Mouse (Mus musculus) hindbrain, embryonic 14.5 days (tissue): Measurements from ENCODE around the gene Gatd1. TPM values are rescaled to one million over a fixed set of nuclear protein-coding genes. Genes with fewer than 3 reads are reported as not detected.

Experiments
- ATAC-seq: fragments of 200-750 bp; cut with Nextera tagmentation; 2 replicates; pipeline ENCODE4 v1.8.0; 2017; ENCODE audit warnings: moderate number of reproducible peaks, mild to moderate bottlenecking, moderate TSS enrichment, moderate library complexity; ENCODE audit not compliant: low FRiP score
- DNase-seq: peaks from one replicate; pipeline ENCODE4 v3.0.0-alpha.2; 2015; ENCODE audit warnings: low spot score
- H3K27ac ChIP-seq: fragments of 300-500 bp; sonication (generic); 2 replicates; pipeline ENCODE4 v1.5.1; 2014; ENCODE audit warnings: mild to moderate bottlenecking, moderate library complexity
- H3K27me3 ChIP-seq: fragments of 300-500 bp; sonication (generic); 2 replicates; pipeline ENCODE4 v1.6.1; 2014; ENCODE audit warnings: mild to moderate bottlenecking, low read length, mixed read lengths; ENCODE audit not compliant: control insufficient read depth, insufficient read depth
- H3K36me3 ChIP-seq: fragments of 300-500 bp; sonication (generic); replicated peaks from 2 replicates; pipeline ENCODE4 v1.6.1; 2014; ENCODE audit not compliant: control insufficient read depth, insufficient read depth
- H3K4me1 ChIP-seq: fragments of 300-500 bp; sonication (generic); replicated peaks from 2 replicates; pipeline ENCODE4 v1.6.1; 2014; ENCODE audit warnings: antibody characterized with exemption, low read length, mixed read lengths; ENCODE audit not compliant: control insufficient read depth, insufficient read depth
- H3K4me2 ChIP-seq: fragments of 300-500 bp; sonication (generic); replicated peaks from 2 replicates; pipeline ENCODE4 v1.6.1; 2014; ENCODE audit warnings: mild to moderate bottlenecking, moderate library complexity
- H3K4me3 ChIP-seq: fragments of 300-500 bp; sonication (generic); replicated peaks from 2 replicates; pipeline ENCODE4 v1.5.1; 2014; ENCODE audit warnings: mild to moderate bottlenecking, low read length
- H3K9ac ChIP-seq: fragments of 300-500 bp; sonication (generic); 2 replicates; pipeline ENCODE4 v1.6.1; 2014
- H3K9me3 ChIP-seq: fragments of 300-500 bp; sonication (generic); 2 replicates; pipeline ENCODE4 v1.6.1; 2016; ENCODE audit warnings: low read length; ENCODE audit not compliant: control insufficient read depth
- WGBS: fragments of 180-500 bp; shearing (Covaris S2); extraction: QIAGEN DNeasy Blood & Tissue Kit; methylation state at CpG from one replicate; pipeline ENCODE4 v1.1.7; 2014; 5-methylcytosine and 5-hydroxymethylcytosine counted together
- polyA plus RNA-seq: library from polyadenylated mRNA; unstranded; fragments of >200 nt; fragmentation: Nextera tagmentation; extraction: Ambion mirVana; gene quantifications from 2 replicates; pipeline ENCODE4 v1.2.1, GENCODE M21; 2014

Gene Gatd1
- polyA plus RNA-seq, 1 experiment from 2014 or later: 43.4 TPM

GRCm38 (mm10) chr7:141387807-141388486, 26.0 kb downstream of the Gatd1 start:
- Histone ChIP-seq H3K9me3 (no peaks in the 10 kb centered on the region), H3K27me3 (no peaks in the 10 kb centered on the region), H3K4me2 (no peak overlapping the region), H3K27ac (no peak overlapping the region), H3K36me3 (no peaks in the 10 kb centered on the region), H3K9ac (no peak overlapping the region), H3K4me1 (peaks cover 9% of the 10 kb centered on the region), H3K4me3 (no peak overlapping the region)
- 54% methylated on average over 2 of the region's 2 CpGs for WGBS
- ATAC-seq: no peak
- no peak for DNase-seq

- no peak overlapping the region for H3K9ac ChIP-seq
- H3K9me3 ChIP-seq: no peaks in the 10 kb centered on the region
- no peaks in the 10 kb centered on the region for H3K4me1 ChIP-seq
- ATAC-seq (no peak), DNase-seq (no peak)
- H3K36me3 ChIP-seq: no peaks in the 10 kb centered on the region
- H3K4me3 ChIP-seq: no peak overlapping the region
- no peak overlapping the region for H3K27ac ChIP-seq
- no peak overlapping the region for H3K4me2 ChIP-seq
- WGBS: 83% methylated on average over 4 of the region's 4 CpGs
- no peaks in the 10 kb centered on the region for H3K27me3 ChIP-seq
Observed at GRCm38 (mm10) chr7:141381068-141381835, 32.7 kb downstream of the Gatd1 start.

GRCm38 (mm10) chr7:141379584-141379983, 34.4 kb downstream of the Gatd1 start:
- 63% methylated on average over 4 of the region's 4 CpGs for WGBS
- no peak for DNase-seq

GRCm38 (mm10) chr7:141374399-141374798, 39.5 kb downstream of the Gatd1 start:
- Histone ChIP-seq H3K4me3 (no peak overlapping the region), H3K4me1 (no peaks in the 10 kb centered on the region), H3K4me2 (no peak overlapping the region), H3K36me3 (no peaks in the 10 kb centered on the region), H3K27ac (no peak overlapping the region), H3K9ac (no peak overlapping the region), H3K9me3 (no peaks in the 10 kb centered on the region), H3K27me3 (no peaks in the 10 kb centered on the region)
- DNase-seq (no peak), ATAC-seq (no peak)

More at GRCm38 (mm10) chr7:141379584-141379983, 34.4 kb downstream of the Gatd1 start:
- H3K9me3 ChIP-seq: no peaks in the 10 kb centered on the region
- H3K27me3 ChIP-seq: no peaks in the 10 kb centered on the region
- no peaks in the 10 kb centered on the region for H3K4me1 ChIP-seq
- H3K4me2 ChIP-seq: no peak overlapping the region
- ATAC-seq: no peak
- H3K36me3 ChIP-seq: no peaks in the 10 kb centered on the region
- no peak overlapping the region for H3K27ac ChIP-seq
- no peak overlapping the region for H3K9ac ChIP-seq
- no peak overlapping the region for H3K4me3 ChIP-seq

GRCm38 (mm10) chr7:141373611-141374010, 40.3 kb downstream of the Gatd1 start:
- Histone ChIP-seq H3K27ac (no peak overlapping the region), H3K27me3 (no peaks in the 10 kb centered on the region), H3K36me3 (no peaks in the 10 kb centered on the region), H3K9me3 (no peaks in the 10 kb centered on the region), H3K4me2 (no peak overlapping the region), H3K4me3 (no peak overlapping the region), H3K9ac (no peak overlapping the region), H3K4me1 (no peaks in the 10 kb centered on the region)
- no peak for DNase-seq
- WGBS: 24% methylated on average over 6 of the region's 6 CpGs
- no peak for ATAC-seq

- Histone ChIP-seq H3K9ac (no peak overlapping the region), H3K36me3 (no peaks in the 10 kb centered on the region), H3K4me3 (no peak overlapping the region), H3K27me3 (no peaks in the 10 kb centered on the region), H3K9me3 (no peaks in the 10 kb centered on the region), H3K4me2 (no peak overlapping the region), H3K4me1 (no peaks in the 10 kb centered on the region), H3K27ac (no peak overlapping the region)
- DNase-seq: no peak
- 76% methylated on average over 6 of the region's 6 CpGs for WGBS
- ATAC-seq: no peak
Observed at GRCm38 (mm10) chr7:141371942-141372595, 41.9 kb downstream of the Gatd1 start.

- ATAC-seq (no peak), DNase-seq (no peak)
- no peak overlapping the region for H3K27ac ChIP-seq
- H3K4me1 ChIP-seq: no peaks in the 10 kb centered on the region
- no peak overlapping the region for H3K4me2 ChIP-seq
- no peaks in the 10 kb centered on the region for H3K27me3 ChIP-seq
- 70% methylated on average over 5 of the region's 5 CpGs for WGBS
- H3K4me3 ChIP-seq: no peak overlapping the region
- no peaks in the 10 kb centered on the region for H3K9me3 ChIP-seq
- no peak overlapping the region for H3K9ac ChIP-seq
- H3K36me3 ChIP-seq: no peaks in the 10 kb centered on the region
Observed at GRCm38 (mm10) chr7:141369918-141370317, 44.0 kb downstream of the Gatd1 start.

- no peak overlapping the region for H3K4me2 ChIP-seq
- H3K27ac ChIP-seq: no peak overlapping the region
- DNase-seq: no peak
- H3K4me1 ChIP-seq: no peaks in the 10 kb centered on the region
- H3K9me3 ChIP-seq: no peaks in the 10 kb centered on the region
- no peaks in the 10 kb centered on the region for H3K27me3 ChIP-seq
- ATAC-seq: no peak
- no peak overlapping the region for H3K4me3 ChIP-seq
- 82% methylated on average over 4 of the region's 4 CpGs for WGBS
- no peaks in the 10 kb centered on the region for H3K36me3 ChIP-seq
- no peak overlapping the region for H3K9ac ChIP-seq
Observed at GRCm38 (mm10) chr7:141367358-141367757, 46.6 kb downstream of the Gatd1 start.

GRCm38 (mm10) chr7:141365049-141365445, 48.9 kb downstream of the Gatd1 start:
- H3K27ac ChIP-seq: no peak overlapping the region
- no peak overlapping the region for H3K9ac ChIP-seq
- peaks cover 12% of the 10 kb centered on the region; the same call in 1 of the 2 replicates for H3K27me3 ChIP-seq
- H3K9me3 ChIP-seq: no peaks in the 10 kb centered on the region
- WGBS: 71% methylated on average over 3 of the region's 3 CpGs
- H3K36me3 ChIP-seq: no peaks in the 10 kb centered on the region
- H3K4me2 ChIP-seq: no peak overlapping the region
- no peak for ATAC-seq
- no peak for DNase-seq
- no peak overlapping the region for H3K4me3 ChIP-seq
- H3K4me1 ChIP-seq: no peaks in the 10 kb centered on the region
